Mouse (Mus musculus) C2C12 (cell line): ENCODE data around the gene Tbc1d13. TPM values are rescaled to one million over a fixed set of nuclear protein-coding genes. Genes with fewer than 3 reads are reported as not detected.
A peak's percentile ranks its signal among the peaks of the same experiment; 100 is the strongest.
"Not testable (repeated sequence)": the region's sequence is repeated elsewhere in the genome, so short reads cannot be mapped to it uniquely, and the experiment has no call there.

Source experiments
- H3K27me3 ChIP-seq: one replicate; pipeline ENCODE4 v1.6.1; 2011; ENCODE audit not compliant: control insufficient read depth, insufficient read depth, insufficient read length
- H3K36me3 ChIP-seq: one replicate; pipeline ENCODE4 v1.6.1; 2011; ENCODE audit not compliant: control insufficient read depth, insufficient read depth
- H3K4me3 ChIP-seq: one replicate; pipeline ENCODE4 v1.5.1; 2011; ENCODE audit warnings: mild to moderate bottlenecking, control low read depth; ENCODE audit not compliant: poor library complexity, insufficient read depth, severe bottlenecking
- H3K79me2 ChIP-seq: one replicate; pipeline ENCODE4 v1.6.1; 2011; ENCODE audit not compliant: control insufficient read depth, insufficient read depth
- H3K79me3 ChIP-seq: one replicate; pipeline ENCODE4 v1.6.1; 2011; ENCODE audit warnings: low read depth, control low read depth
- H3ac ChIP-seq: one replicate; pipeline ENCODE3; 2011; ENCODE audit warnings: low read depth; ENCODE audit not compliant: control insufficient read depth, insufficient read length
- CEBPB ChIP-seq: IDR thresholded peaks from one replicate; pipeline ENCODE4 v1.6.1; 2011; ENCODE audit warnings: low read depth, mild to moderate bottlenecking, control low read depth, moderate library complexity
- CTCF ChIP-seq: IDR thresholded peaks from one replicate; pipeline ENCODE4 v1.5.1; 2011; ENCODE audit not compliant: control insufficient read depth, insufficient read depth, insufficient read length
- FOSL1 ChIP-seq: IDR thresholded peaks from one replicate; pipeline ENCODE4 v1.8.0; 2011; ENCODE audit warnings: mild to moderate bottlenecking, low read length; ENCODE audit not compliant: poor library complexity, insufficient read depth, severe bottlenecking
- MAX ChIP-seq: IDR thresholded peaks from one replicate; pipeline ENCODE4 v1.6.1; 2011; ENCODE audit warnings: mild to moderate bottlenecking, control low read depth
- MYOD1 ChIP-seq: IDR thresholded peaks from one replicate; pipeline ENCODE4 v1.6.1; 2011; ENCODE audit warnings: low read depth; ENCODE audit not compliant: control insufficient read depth, insufficient read length
- MYOG ChIP-seq: IDR thresholded peaks from one replicate; pipeline ENCODE4 v1.6.1; 2011; ENCODE audit not compliant: control insufficient read depth, insufficient read length; ENCODE audit errors: extremely low read depth
- USF1 ChIP-seq: IDR thresholded peaks from one replicate; pipeline ENCODE4 v1.6.1; 2011; ENCODE audit warnings: low read depth, mild to moderate bottlenecking, control low read depth, moderate library complexity
- polyA plus RNA-seq: library from polyadenylated mRNA; unstranded; fragments of >200 nt; fragmentation: generic; extraction: Trizol; gene quantifications from one replicate; pipeline ENCODE4 v1.2.1, GENCODE M21; 2012; ENCODE audit warnings: missing spikeins

Gene Tbc1d13
- polyA plus RNA-seq, 1 experiment: 25.3 TPM

- H3K36me3 ChIP-seq: peaks cover 39% of the 10 kb centered on the region
- no peaks in the 10 kb centered on the region for H3K79me3 ChIP-seq
- TF ChIP-seq USF1 (peak; percentile 59), MAX (peak; percentile 99), MYOD1 (no peak)
- peak within 1 kb of the TSS; percentile 85 for H3K4me3 ChIP-seq
- H3K79me2 ChIP-seq: peaks cover 15% of the 10 kb centered on the region
- no peaks in the 10 kb centered on the region for H3K27me3 ChIP-seq
- H3ac ChIP-seq: peak within 1 kb of the TSS; percentile 86
These were observed 44.4 kb downstream of the Tbc1d13 start, which contains the start of gene Spout1 for GRCm38 (mm10) chr2:30177700-30178675. TSS of gene Spout1 (minus strand) at chr2:30178459.

- H3K79me2 ChIP-seq: peaks cover 15% of the 10 kb centered on the region
- H3K4me3 ChIP-seq: peak overlapping the region; percentile 85
- not testable (repeated sequence) for H3K79me3 ChIP-seq, H3K27me3 ChIP-seq, H3ac ChIP-seq
- peaks cover 31% of the 10 kb centered on the region for H3K36me3 ChIP-seq
These were observed 45.2 kb downstream of the Tbc1d13 start for GRCm38 (mm10) chr2:30178711-30179110.

- Histone ChIP-seq H3K4me3 (no peak overlapping the region), H3K36me3 (no peaks in the 10 kb centered on the region), H3ac (no peak overlapping the region), H3K27me3 (no peaks in the 10 kb centered on the region), H3K79me2 (peaks cover 7% of the 10 kb centered on the region), H3K79me3 (no peaks in the 10 kb centered on the region)
- TF ChIP-seq FOSL1 (no peak), CEBPB (no peak), USF1 (no peak), CTCF (no peak), MYOD1 (no peak), MAX (no peak), MYOG (no peak)
These were observed 48.9 kb downstream of the Tbc1d13 start for GRCm38 (mm10) chr2:30182424-30182823.

- no peaks in the 10 kb centered on the region for H3K27me3 ChIP-seq
- no peak overlapping the region for H3K4me3 ChIP-seq
- no peak overlapping the region for H3ac ChIP-seq
- no peak for TF ChIP-seq MYOG
- no peak for TF ChIP-seq CEBPB
- TF ChIP-seq CTCF: no peak
- no peak for TF ChIP-seq MAX
- TF ChIP-seq USF1: no peak
- TF ChIP-seq FOSL1: no peak
- TF ChIP-seq MYOD1: no peak
- no peaks in the 10 kb centered on the region for H3K36me3 ChIP-seq
- H3K79me2 ChIP-seq: no peaks in the 10 kb centered on the region
- no peaks in the 10 kb centered on the region for H3K79me3 ChIP-seq
These were observed 50.2 kb downstream of the Tbc1d13 start for GRCm38 (mm10) chr2:30183721-30184120.

- Histone ChIP-seq H3K36me3 (no peaks in the 10 kb centered on the region), H3K79me3 (no peaks in the 10 kb centered on the region), H3ac (no peak overlapping the region), H3K4me3 (no peak overlapping the region), H3K27me3 (no peaks in the 10 kb centered on the region), H3K79me2 (no peaks in the 10 kb centered on the region)
- TF ChIP-seq FOSL1: no peak
- no peak for TF ChIP-seq MAX
- TF ChIP-seq CTCF: no peak
- no peak for TF ChIP-seq MYOD1
- TF ChIP-seq MYOG: no peak
- no peak for TF ChIP-seq USF1
- no peak for TF ChIP-seq CEBPB
These were observed 51.7 kb downstream of the Tbc1d13 start for GRCm38 (mm10) chr2:30185276-30185675.

GRCm38 (mm10) chr2:30185681-30186080 is 52.1 kb downstream of the Tbc1d13 start:
- TF ChIP-seq MYOD1: no peak
- TF ChIP-seq MAX: no peak
- TF ChIP-seq CTCF: no peak
- TF ChIP-seq CEBPB: no peak
- no peak for TF ChIP-seq FOSL1
- no peak for TF ChIP-seq USF1
- no peak for TF ChIP-seq MYOG
- H3K79me2 ChIP-seq: no peaks in the 10 kb centered on the region
- H3K36me3 ChIP-seq: no peaks in the 10 kb centered on the region
- H3K79me3 ChIP-seq: no peaks in the 10 kb centered on the region
- H3K4me3 ChIP-seq: no peak overlapping the region
- H3K27me3 ChIP-seq: no peaks in the 10 kb centered on the region
- no peak overlapping the region for H3ac ChIP-seq
